Mouse (Mus musculus): ENCODE results near the gene Xlr5b. TPM values are rescaled to one million over a fixed set of nuclear protein-coding genes. Genes with fewer than 3 reads are reported as not detected.
"Not testable (repeated sequence)": the region's sequence is repeated elsewhere in the genome, so short reads cannot be mapped to it uniquely, and the experiment has no call there.

The Xlr5b gene
- not detected for total RNA-seq (2021)
- long read RNA-seq: 0 reads

GRCm38 (mm10) chrX:73148496-73148895 lies at the start of gene Xlr5b:
TSS of gene Xlr5b (plus strand) at chrX:73148796.
- DNase-seq (ENCODE audit: low spot score in 2 of 2): not testable (repeated sequence)

- not testable (repeated sequence) for DNase-seq (ENCODE audit: low spot score in 2 of 2)
These were observed 31.8 kb upstream of the Xlr5b start, which contains the start of gene Gm14685 for GRCm38 (mm10) chrX:73116747-73117146. TSS of gene Gm14685 (plus strand) at chrX:73117047.

DNA sequence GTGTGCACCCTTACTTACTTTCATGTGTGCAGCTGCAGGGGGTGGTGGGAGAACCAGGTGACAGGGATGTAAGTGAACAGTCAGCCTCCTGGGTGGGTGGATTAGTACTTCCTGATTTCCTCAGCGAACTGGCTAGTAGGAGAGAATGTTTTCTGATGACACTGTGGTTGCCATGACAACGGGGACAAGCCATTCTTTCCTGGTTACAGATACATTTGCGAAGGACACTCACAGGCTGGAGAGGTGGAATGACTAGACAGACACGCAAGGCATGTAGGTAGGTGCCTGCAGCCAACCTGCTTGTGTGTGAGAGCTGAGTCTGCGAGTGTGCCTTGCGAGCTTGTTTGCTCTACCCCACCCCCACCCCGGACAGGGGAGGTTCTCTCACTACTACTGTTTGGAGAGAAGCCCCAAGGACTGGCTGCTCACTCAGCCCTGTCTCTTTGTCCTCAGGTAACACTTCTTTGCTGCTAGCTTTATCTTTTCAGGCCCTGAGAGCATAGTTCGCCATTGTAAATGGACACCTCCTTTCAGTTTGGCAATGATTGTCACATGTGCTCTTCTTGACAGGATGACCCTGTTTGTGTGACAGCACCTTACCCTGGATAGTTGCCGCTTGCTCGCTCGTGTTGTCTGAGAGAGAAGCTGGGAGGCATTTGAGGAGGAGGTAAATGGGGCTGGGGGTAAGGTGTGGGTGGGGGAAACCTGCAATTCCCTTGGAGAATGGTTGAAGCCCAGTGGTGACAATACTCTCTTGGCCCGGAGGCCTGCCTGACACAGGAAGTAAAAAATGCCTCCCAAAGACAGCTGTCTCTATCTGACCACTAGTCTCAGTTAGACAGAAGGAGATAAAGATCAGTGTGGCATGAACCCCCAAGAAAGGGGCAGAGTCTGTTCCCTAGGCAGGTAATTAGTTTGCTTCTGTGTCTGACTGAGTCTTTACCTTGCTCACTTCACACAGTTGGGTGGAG lies 25.5 kb upstream of the Xlr5b start:
- DNase-seq (ENCODE audit: low spot score in 2 of 2): not testable (repeated sequence)

GRCm38 (mm10) chrX:73143218-73143618 lies 5.4 kb upstream of the Xlr5b start:
- not testable (repeated sequence) for DNase-seq (ENCODE audit: low spot score in 2 of 2)

DNA sequence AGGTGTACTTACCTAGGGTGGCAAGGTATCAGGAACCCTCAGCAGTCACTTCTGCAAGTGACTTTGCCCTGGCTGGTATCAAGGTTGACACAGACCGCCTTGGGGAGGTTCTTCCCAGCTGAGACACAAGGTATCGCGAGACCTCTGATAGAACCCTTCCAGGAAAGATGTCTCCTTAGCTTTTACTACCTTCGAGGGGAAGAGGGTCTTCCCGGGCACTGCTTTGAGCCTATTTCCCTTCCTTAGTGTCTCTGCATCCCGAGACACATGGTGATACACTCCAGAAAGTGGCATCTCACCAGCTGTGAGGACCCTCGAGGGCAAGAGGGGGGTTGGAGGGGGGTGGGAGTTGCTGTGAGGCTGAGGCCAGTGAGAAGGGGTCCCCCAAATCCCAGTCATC lies 754 bp downstream of the Xlr5b start, which contains the start of gene DXBay18:
TSS of gene DXBay18 (minus strand) at position 101 of the 400 bp plus-strand sequence.
- not testable (repeated sequence) for DNase-seq (ENCODE audit: low spot score in 2 of 2)

DNA sequence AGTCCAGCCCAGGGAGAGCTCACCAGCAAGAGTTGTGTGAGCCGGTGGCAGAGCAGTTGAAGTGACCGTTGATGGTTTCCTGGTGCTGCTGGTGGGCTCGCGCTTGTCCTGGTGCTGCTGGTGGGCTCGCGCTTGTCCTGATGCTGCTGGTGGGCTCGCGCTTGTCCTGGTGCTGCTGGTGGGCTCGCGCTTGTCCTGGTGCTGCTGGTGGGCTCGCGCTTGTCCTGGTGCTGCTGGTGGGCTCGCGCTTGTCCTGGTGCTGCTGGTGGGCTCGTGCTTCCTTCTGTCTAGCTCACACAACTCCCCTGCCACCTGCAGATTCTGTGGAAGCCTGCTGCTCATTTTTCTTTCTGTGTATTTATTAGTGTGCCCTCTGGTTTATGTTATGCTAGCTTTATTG lies 28.3 kb downstream of the Xlr5b start, which contains the start of gene Spin2d:
TSS of gene Spin2d (minus strand) at position 101 of the 400 bp plus-strand sequence.
- not testable (repeated sequence) for DNase-seq (ENCODE audit: low spot score in 2 of 2)

- peak in 1 of 2 experiments; percentile 40 for DNase-seq (ENCODE audit: low spot score in 2 of 2)
These were observed 43.3 kb downstream of the Xlr5b start, which contains the start of gene Xlr3b for GRCm38 (mm10) chrX:73191934-73192333. TSS of gene Xlr3b (plus strand) at chrX:73192207.

Other genes with a start within 250 kb of the Xlr5b start
- gene Cetn2, start 230.4 kb upstream of the Xlr5b start, total RNA-seq (2021): 10 to 100 TPM; 51.2 to 54.5 TPM
- gene Nsdhl, start 230.2 kb upstream of the Xlr5b start, total RNA-seq (2021): 10 to 100 TPM; 18.3 to 23.5 TPM
- gene Zfp185, start 161.5 kb upstream of the Xlr5b start, total RNA-seq (2021): 1 to 10 TPM; 1.3 to 1.4 TPM
- gene Pnma5, start 111.7 kb upstream of the Xlr5b start, total RNA-seq (2021): under 1 TPM; 0.20 to 0.48 TPM
- 10 to 100 TPM; 16.0 to 19.9 TPM for gene Pnma3, start 84.0 kb upstream of the Xlr5b start, total RNA-seq (2021)
- not detected for gene Xlr4a, start 66.3 kb upstream of the Xlr5b start, total RNA-seq (2021)
- gene Xlr3a, start 51.7 kb upstream of the Xlr5b start, total RNA-seq (2021): 1 to 10 TPM in 1 of 2 experiments, under 1 TPM in 1; 0.94 to 2.7 TPM
- 1 to 10 TPM; 2.3 to 3.2 TPM for gene Gm14685, start 31.7 kb upstream of the Xlr5b start, total RNA-seq (2021)
- gene DXBay18, start 654 bp downstream of the Xlr5b start, total RNA-seq (2021): 1 to 10 TPM in 1 of 2 experiments, under 1 TPM in 1; 0.62 to 2.7 TPM
- not detected for gene Spin2d, start 28.2 kb downstream of the Xlr5b start, total RNA-seq (2021)
- 10 to 100 TPM in 1 of 2 experiments, under 1 TPM in 1; 0.69 to 14.7 TPM for gene Xlr3b, start 43.4 kb downstream of the Xlr5b start, total RNA-seq (2021)
- 1 to 10 TPM in 1 of 2 experiments, not detected in 1; 1.2 TPM for gene Xlr4b, start 65.5 kb downstream of the Xlr5b start, total RNA-seq (2021)
- gene F8a, start 79.5 kb downstream of the Xlr5b start, total RNA-seq (2021): 10 to 100 TPM; 14.9 to 15.2 TPM
- under 1 TPM in 1 of 2 experiments, not detected in 1; 0.86 TPM for gene Xlr4c, start 94.3 kb downstream of the Xlr5b start, total RNA-seq (2021)
- gene Xlr3c, start 116.6 kb downstream of the Xlr5b start, total RNA-seq (2021): not detected
- not detected for gene Xlr5a, start 144.2 kb downstream of the Xlr5b start, total RNA-seq (2021)
- not detected for gene Xlr5c, start 144.2 kb downstream of the Xlr5b start, total RNA-seq (2021)
- gene Gm45015, start 188.0 kb downstream of the Xlr5b start, total RNA-seq (2021): not detected
- 10 to 100 TPM; 10.7 to 12.6 TPM for gene Zfp275, start 193.8 kb downstream of the Xlr5b start, total RNA-seq (2021)
- gene Gm18336, start 249.9 kb downstream of the Xlr5b start, total RNA-seq (2021): not detected